Comparison of ENCODE assay signal across 15 mouse cellular contexts in genomic region chr2:144231115-144231514, GRCm38 (mm10). TPM values are rescaled to one million over a fixed set of nuclear protein-coding genes. Genes with fewer than 3 reads are reported as not detected.
DNase-seq lines count a peak whose midpoint lies in the region; ATAC-seq and TF ChIP-seq lines count a peak whose summit lies in the region.
"Had no signal": no experiment of that assay in that cellular context is flagged by ENCODE, and none has a peak within 500 bp of the region (broad histone marks: within the 10 kb centered on the region; RNA-seq: fewer than 3 reads in every experiment).

No protein-coding gene starts in this region.

- H3K4me1 ChIP-seq in spleen, adult 2 months (ENCODE audit: control insufficient read depth, insufficient read depth, insufficient read length) = peaks cover 25% of the 10 kb centered on the region
- H3K4me1 ChIP-seq in bone marrow, adult 2 months (ENCODE audit: control insufficient read depth, insufficient read depth, low read length) = peaks cover 3% of the 10 kb centered on the region; the same call in 1 of the 2 replicates
- peaks cover 22% of the 10 kb centered on the region for H3K4me1 ChIP-seq in liver, embryonic 13.5 days (replicated peaks)
- H3K4me1 ChIP-seq in hindbrain, embryonic 13.5 days (replicated peaks) = no peaks in the 10 kb centered on the region
- H3K4me1 ChIP-seq in midbrain, embryonic 11.5 days (ENCODE audit: control insufficient read depth, insufficient read depth, low read length) = no peaks in the 10 kb centered on the region
- H3K4me1 ChIP-seq: midbrain, embryonic 12.5 days; neural tube, embryonic 12.5 days had no signal

- peaks cover 7% of the 10 kb centered on the region; the same call in 1 of the 2 replicates for H3K9me3 ChIP-seq in liver, embryonic 13.5 days (replicated peaks)
- 0 out of 2 replicates have a peak, but pooled peaks cover 6% of the 10 kb centered on the region for H3K9me3 ChIP-seq in hindbrain, embryonic 13.5 days
- H3K9me3 ChIP-seq in midbrain, embryonic 11.5 days (ENCODE audit: control insufficient read depth, low read length) = no peaks in the 10 kb centered on the region
- H3K9me3 ChIP-seq: neural tube, embryonic 12.5 days had no signal

- WGBS in spleen, adult 2 months = 9% methylated on average over 5 of the region's 5 CpGs
- WGBS in bone marrow, adult 2 months = 1% methylated on average over 5 of the region's 5 CpGs
- WGBS in liver, embryonic 13.5 days (ENCODE audit: insufficient replicate concordance) = 13% methylated on average over 5 of the region's 5 CpGs
- WGBS in hindbrain, embryonic 13.5 days = 80% methylated on average over 5 of the region's 5 CpGs
- WGBS in midbrain, embryonic 11.5 days = 84% methylated on average over 5 of the region's 5 CpGs

- H3K27me3 ChIP-seq in spleen, adult 2 months (ENCODE audit: control insufficient read depth, insufficient read depth, low read length) = no peaks in the 10 kb centered on the region
- H3K27me3 ChIP-seq in liver, embryonic 13.5 days = no peaks in the 10 kb centered on the region
- H3K27me3 ChIP-seq in hindbrain, embryonic 13.5 days = no peaks in the 10 kb centered on the region
- H3K27me3 ChIP-seq in midbrain, embryonic 11.5 days (ENCODE audit: control insufficient read depth, insufficient read depth, low read length) = no peaks in the 10 kb centered on the region
- H3K27me3 ChIP-seq: CH12.LX; midbrain, embryonic 12.5 days; neural tube, embryonic 12.5 days had no signal

- intact Hi-C loops in heart, postnatal 10 days (cut with DNase I) = no loop called here

- no peak for TF ChIP-seq POLR2A in spleen, adult 2 months (IDR thresholded peaks at IDR 0.05; ENCODE audit: low read depth, low read length)
- no peak for TF ChIP-seq POLR2A in bone marrow, adult 2 months (IDR thresholded peaks at IDR 0.05; ENCODE audit: borderline replicate concordance, control insufficient read depth, low read depth, low read length)

- H3K27ac ChIP-seq in spleen, adult 2 months (ENCODE audit: insufficient read depth, low read length) = peak overlapping the region; percentile 85
- H3K27ac ChIP-seq in bone marrow, adult 2 months (ENCODE audit: control insufficient read depth, insufficient read depth, low read depth, low read length, poor library complexity) = peak overlapping the region; percentile 78; the same call in 1 of the 2 replicates
- H3K27ac ChIP-seq in liver, embryonic 13.5 days = peak overlapping the region; percentile 80
- H3K27ac ChIP-seq in hindbrain, embryonic 13.5 days = no peak overlapping the region
- no peak overlapping the region for H3K27ac ChIP-seq in midbrain, embryonic 11.5 days (ENCODE audit: low read depth, low read length)
- H3K27ac ChIP-seq: midbrain, embryonic 12.5 days; neural tube, embryonic 12.5 days had no signal

- peak overlapping the region; percentile 25; the same call in 1 of the 2 replicates for H3K4me3 ChIP-seq in spleen, adult 2 months (ENCODE audit: extremely low read depth, insufficient read depth, insufficient read length)
- H3K4me3 ChIP-seq in bone marrow, adult 2 months (replicated peaks; ENCODE audit: control insufficient read depth, low read depth, low read length) = no peak overlapping the region
- H3K4me3 ChIP-seq in liver, embryonic 13.5 days (replicated peaks) = peak overlapping the region; percentile 32; the same call in 1 of the 2 replicates
- H3K4me3 ChIP-seq in hindbrain, embryonic 13.5 days = no peak overlapping the region
- no peak overlapping the region for H3K4me3 ChIP-seq in midbrain, embryonic 11.5 days (ENCODE audit: low read depth, low read length)
- H3K4me3 ChIP-seq: midbrain, embryonic 12.5 days; neural tube, embryonic 12.5 days had no signal

- ATAC-seq in liver, embryonic 13.5 days (ENCODE audit: low read depth) = peak; percentile 67
- no peak for ATAC-seq in hindbrain, embryonic 13.5 days (ENCODE audit: low FRiP score)
- ATAC-seq in midbrain, embryonic 11.5 days (ENCODE audit: low FRiP score) = no peak

- peak overlapping the region; percentile 57 for H3K9ac ChIP-seq in liver, embryonic 13.5 days
- H3K9ac ChIP-seq in hindbrain, embryonic 13.5 days = no peak overlapping the region
- no peak overlapping the region for H3K9ac ChIP-seq in midbrain, embryonic 11.5 days (ENCODE audit: low read length)
- H3K9ac ChIP-seq: midbrain, embryonic 12.5 days; neural tube, embryonic 12.5 days had no signal

- TF ChIP-seq CTCF in spleen, adult 2 months (IDR thresholded peaks at IDR 0.05; ENCODE audit: extremely low read depth, insufficient read depth, insufficient read length, insufficient replicate concordance) = no peak
- no peak for TF ChIP-seq CTCF in bone marrow, adult 2 months (IDR thresholded peaks at IDR 0.05; ENCODE audit: control insufficient read depth, insufficient read depth, low read length)

- H3K4me2 ChIP-seq in liver, embryonic 13.5 days = peak overlapping the region; percentile 59
- H3K4me2 ChIP-seq in hindbrain, embryonic 13.5 days = no peak overlapping the region
- H3K4me2 ChIP-seq in midbrain, embryonic 11.5 days = no peak overlapping the region
- H3K4me2 ChIP-seq: midbrain, embryonic 12.5 days; neural tube, embryonic 12.5 days had no signal

- no peaks in the 10 kb centered on the region for H3K36me3 ChIP-seq in spleen, adult 2 months (ENCODE audit: control insufficient read depth, insufficient read depth, low read length)
- H3K36me3 ChIP-seq in liver, embryonic 13.5 days = no peaks in the 10 kb centered on the region
- no peaks in the 10 kb centered on the region for H3K36me3 ChIP-seq in hindbrain, embryonic 13.5 days
- H3K36me3 ChIP-seq in midbrain, embryonic 11.5 days (ENCODE audit: control insufficient read depth, insufficient read depth, low read length) = no peaks in the 10 kb centered on the region
- H3K36me3 ChIP-seq: midbrain, embryonic 12.5 days; neural tube, embryonic 12.5 days had no signal

- peak; percentile 51 to 66 for DNase-seq in spleen, adult 2 months (ENCODE audit: low read depth in 1 of 2, low spot score in 2 of 2)
- DNase-seq in spleen, adult 12 weeks (ENCODE audit: low spot score) = no peak
- no peak for DNase-seq in liver, embryonic 13.5 days
- peak; percentile 68 to 74 for DNase-seq in natural killer cell, adult 2 months (ENCODE audit: low spot score in 2 of 2)
- DNase-seq in heart, postnatal 10 days = no peak
- no peak for DNase-seq in midbrain, embryonic 11.5 days (ENCODE audit: low spot score, missing footprints)
- DNase-seq: cerebellum, adult 11-12 months; embryo, embryonic 11 days; lung, adult 2 months; thymus, postnatal 4 days had no signal

RNA-seq across cellular contexts. Expression of gene Mgme1, which starts 39.3 kb away (rescaled TPM):
- polyA plus RNA-seq in spleen, adult 2 months (2012; rRNA removed) = 2.0 and 2.1 TPM in 2 replicates
- 3.1 and 5.5 TPM in 2 replicates for polyA plus RNA-seq in bone marrow, adult 2 months (2011; ENCODE audit: insufficient read depth, insufficient read length, low replicate concordance, missing spikeins)
- 14.0 and 14.3 TPM in 2 replicates for polyA plus RNA-seq in liver, embryonic 13.5 days (2015; fragmentation: Nextera tagmentation; extraction: Ambion mirVana)
- 11.1 and 12.1 TPM in 2 replicates for polyA plus RNA-seq in hindbrain, embryonic 13.5 days (2015; fragmentation: Nextera tagmentation; extraction: Ambion mirVana)
- total RNA-seq in heart, postnatal 10 days (2021) = 10 to 100 TPM in 1 of 2 experiments, 1 to 10 TPM in 1; 9.8 to 11.5 TPM
- 15.7 and 17.4 TPM in 2 replicates for polyA plus RNA-seq in midbrain, embryonic 11.5 days (2014; fragmentation: Nextera tagmentation; extraction: Ambion mirVana)

RNA-seq across cellular contexts. Expression of gene Snx5, which starts 39.6 kb away (rescaled TPM):
- polyA plus RNA-seq in spleen, adult 2 months (2012; rRNA removed) = 80.2 and 100 TPM in 2 replicates
- 185 and 274 TPM in 2 replicates for polyA plus RNA-seq in bone marrow, adult 2 months (2011; ENCODE audit: insufficient read depth, insufficient read length, low replicate concordance, missing spikeins)
- polyA plus RNA-seq in liver, embryonic 13.5 days (2015; fragmentation: Nextera tagmentation; extraction: Ambion mirVana) = 83.9 and 94.8 TPM in 2 replicates
- polyA plus RNA-seq in hindbrain, embryonic 13.5 days (2015; fragmentation: Nextera tagmentation; extraction: Ambion mirVana) = 72.8 and 74.9 TPM in 2 replicates
- total RNA-seq in heart, postnatal 10 days (2021) = 10 to 100 TPM; 60.1 to 68.5 TPM
- polyA plus RNA-seq in midbrain, embryonic 11.5 days (2014; fragmentation: Nextera tagmentation; extraction: Ambion mirVana) = 105 and 111 TPM in 2 replicates

Comparison
In these comparisons a context has a peak if more than half of its experiments do, and no peak if none do; other contexts are left out.
1. DNase-seq: peak in spleen, adult 2 months (2 of 2) and natural killer cell, adult 2 months (2 of 2); none in spleen, adult 12 weeks (single experiment), liver, embryonic 13.5 days (single experiment), heart, postnatal 10 days (0 of 2) and midbrain, embryonic 11.5 days (single experiment).
2. H3K27ac ChIP-seq: peak in spleen, adult 2 months (single experiment), bone marrow, adult 2 months (single experiment) and liver, embryonic 13.5 days (single experiment); none in hindbrain, embryonic 13.5 days (single experiment) and midbrain, embryonic 11.5 days (single experiment).
3. H3K4me3 ChIP-seq: peak in spleen, adult 2 months (single experiment) and liver, embryonic 13.5 days (single experiment); none in bone marrow, adult 2 months (single experiment), hindbrain, embryonic 13.5 days (single experiment) and midbrain, embryonic 11.5 days (single experiment).